Mouse (Mus musculus): ENCODE results near the gene Lrch1.

DNA sequence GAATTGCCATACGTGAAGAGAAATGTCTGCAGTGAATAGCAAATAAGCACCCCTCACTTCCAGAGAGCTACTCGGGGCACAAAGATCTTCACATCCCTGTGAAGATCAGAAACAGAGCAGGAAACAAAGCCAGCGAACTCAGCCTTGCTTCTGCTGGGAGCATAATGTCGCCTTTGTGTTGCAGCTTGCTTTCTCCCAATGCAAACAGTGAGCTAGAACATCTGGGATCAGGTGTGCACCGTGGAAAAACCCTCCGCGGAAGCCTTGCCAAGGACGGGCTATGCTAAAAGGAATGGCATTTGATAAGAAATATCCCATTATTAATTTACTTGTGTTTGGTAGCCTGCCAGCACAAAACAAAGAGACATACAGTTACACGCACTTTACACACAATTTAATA is 95.8 kb downstream of the Lrch1 start:
- TF ChIP-seq CTCF (IDR thresholded peaks at IDR 0.05; ENCODE audit: insufficient read depth, low read depth, low read length), result no peak
- no peak for TF ChIP-seq POLR2A (IDR thresholded peaks at IDR 0.05; ENCODE audit: insufficient read depth, low read depth, low read length)
